Mouse (Mus musculus): Measurements from ENCODE around the gene Tns2. TPM values are rescaled to one million over a fixed set of nuclear protein-coding genes. Genes with fewer than 3 reads are reported as not detected.

Gene Tns2
- total RNA-seq, 4 experiments from 2014 or later: 22.4 to 26.9 (median 24.8) TPM

Other genes starting within 250 kb of the Tns2 start
- gene Krt1, start 249.6 kb upstream of the Tns2 start, total RNA-seq (2022): 1 to 10 TPM; 2.3 to 4.2 (median 3.6) TPM
- gene Krt77, start 230.7 kb upstream of the Tns2 start, total RNA-seq (2022): 10 to 100 TPM; 12.2 to 16.2 (median 14.6) TPM
- gene Krt76, start 207.5 kb upstream of the Tns2 start, total RNA-seq (2022): not detected
- gene Krt4, start 175.7 kb upstream of the Tns2 start, total RNA-seq (2022): not detected
- gene Krt79, start 160.1 kb upstream of the Tns2 start, total RNA-seq (2022): under 1 TPM in 3 of 4 experiments, not detected in 1; 0.18 to 0.41 (median 0.21) TPM
- not detected for gene Krt78, start 146.1 kb upstream of the Tns2 start, total RNA-seq (2022)
- under 1 TPM in 3 of 4 experiments, not detected in 1; 0.22 to 0.56 (median 0.43) TPM for gene Krt8, start 95.9 kb upstream of the Tns2 start, total RNA-seq (2022)
- 1 to 10 TPM in 2 of 4 experiments, under 1 TPM in 1, not detected in 1; 0.23 to 2.4 (median 2.3) TPM for gene Krt18, start 72.2 kb upstream of the Tns2 start, total RNA-seq (2022)
- 100 to 1,000 TPM; 175 to 212 (median 192) TPM for gene Eif4b, start 26.6 kb upstream of the Tns2 start, total RNA-seq (2022)
- gene Spryd3, start 35.8 kb downstream of the Tns2 start, total RNA-seq (2022): 100 to 1,000 TPM; 144 to 152 (median 146) TPM
- gene Igfbp6, start 43.9 kb downstream of the Tns2 start, total RNA-seq (2022): 10 to 100 TPM; 11.2 to 13.6 (median 12.7) TPM
- gene Soat2, start 50.1 kb downstream of the Tns2 start, total RNA-seq (2022): under 1 TPM in 2 of 4 experiments, not detected in 2; 0.20 to 0.39 TPM
- 10 to 100 TPM; 74.5 to 85.4 (median 79.0) TPM for gene Zfp740, start 102.8 kb downstream of the Tns2 start, total RNA-seq (2022)
- 10 to 100 TPM; 32.4 to 41.6 (median 35.8) TPM for gene Csad, start 104.3 kb downstream of the Tns2 start, total RNA-seq (2022)
- 1 to 10 TPM in 3 of 4 experiments, under 1 TPM in 1; 0.97 to 3.3 (median 1.7) TPM for gene Itgb7, start 131.5 kb downstream of the Tns2 start, total RNA-seq (2022)
- gene Rarg, start 157.1 kb downstream of the Tns2 start, total RNA-seq (2022): 10 to 100 TPM; 14.5 to 20.7 (median 16.5) TPM
- gene Gm9918, start 170.2 kb downstream of the Tns2 start, total RNA-seq (2022): under 1 TPM in 1 of 4 experiments, not detected in 3; 0.16 TPM
- gene Mfsd5, start 179.0 kb downstream of the Tns2 start, total RNA-seq (2022): 10 to 100 TPM; 36.9 to 41.8 (median 38.5) TPM
- 1 to 10 TPM in 2 of 4 experiments, under 1 TPM in 2; 0.67 to 2.4 (median 1.1) TPM for gene Espl1, start 195.9 kb downstream of the Tns2 start, total RNA-seq (2022)
- gene Pfdn5, start 225.7 kb downstream of the Tns2 start, total RNA-seq (2022): 100 to 1,000 TPM; 400 to 493 (median 445) TPM
- 10 to 100 TPM; 66.5 to 76.4 (median 71.6) TPM for gene Myg1, start 231.3 kb downstream of the Tns2 start, total RNA-seq (2022)

Data from layer of hippocampus, adult 8-10 months (tissue).